Mouse (Mus musculus) kidney, adult 9 months (tissue): ENCODE measurements at regions not wholly inside any gene's neighbourhood (a gene's known extent, or its start where the extent isn't known, plus 50 kb on each side); places are given as distances from the start of the nearest gene placed in this dataset.

Experiments
- DNase-seq: peaks from one replicate; pipeline ENCODE4 v3.0.0; 2022

DNA sequence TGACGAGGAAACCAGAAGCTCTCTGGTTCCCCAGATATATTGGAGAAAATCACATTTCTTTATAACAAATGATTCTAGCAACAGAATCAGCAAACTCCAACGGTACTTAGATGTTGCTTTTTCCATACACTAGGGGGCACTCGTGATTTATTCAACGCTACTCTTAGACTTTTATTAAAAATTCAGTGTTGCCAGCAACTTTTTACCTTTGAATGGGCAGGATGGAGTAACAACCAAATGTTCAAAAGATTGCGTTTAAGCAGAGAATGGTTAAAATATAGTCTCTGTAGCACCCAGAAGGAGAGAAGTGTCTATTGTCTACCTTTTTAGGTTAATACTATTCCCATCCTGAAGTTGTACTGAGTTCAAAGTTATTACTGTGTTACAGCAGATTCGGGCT, 715.4 kb upstream of the Cblb start:
- peak; percentile 62 for DNase-seq

DNA sequence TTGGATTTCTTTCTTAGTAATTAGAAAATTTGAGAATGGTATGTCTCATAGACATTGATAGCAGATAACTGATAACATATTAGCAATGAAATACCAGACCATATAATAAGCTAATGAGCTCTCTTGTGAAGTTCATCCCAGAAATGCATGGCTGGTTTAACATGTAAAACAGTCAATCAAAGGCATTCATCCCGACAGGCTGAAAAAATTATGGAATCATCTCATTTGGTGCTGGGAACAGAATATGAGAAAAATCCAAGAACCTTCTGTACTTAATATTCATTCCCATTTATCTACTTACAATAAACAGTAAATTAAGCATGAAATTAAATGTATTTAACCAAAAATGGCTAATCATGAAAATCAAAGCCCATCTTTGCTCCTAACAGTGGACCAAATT, 698.8 kb upstream of the Cblb start:
- DNase-seq: no peak

DNA sequence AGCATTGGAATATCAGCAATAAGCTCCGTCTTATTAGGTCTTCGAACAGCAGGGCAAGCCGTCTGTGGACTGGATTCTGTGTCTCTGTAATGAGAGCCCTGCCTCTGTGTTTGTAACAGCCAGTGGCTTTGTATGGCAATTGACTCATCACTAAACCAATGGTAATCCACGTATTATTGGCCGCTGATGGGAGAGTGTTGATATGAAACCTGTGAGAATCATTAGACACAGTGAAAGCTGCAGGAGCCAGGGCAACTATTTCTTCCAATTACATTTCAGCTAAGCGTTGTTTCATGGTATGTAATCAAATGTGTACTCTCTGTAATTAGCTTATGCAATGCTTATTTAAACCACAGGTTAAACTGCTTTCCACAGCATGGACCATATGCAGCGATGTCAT, 696.1 kb upstream of the Cblb start:
- DNase-seq: no peak

DNA sequence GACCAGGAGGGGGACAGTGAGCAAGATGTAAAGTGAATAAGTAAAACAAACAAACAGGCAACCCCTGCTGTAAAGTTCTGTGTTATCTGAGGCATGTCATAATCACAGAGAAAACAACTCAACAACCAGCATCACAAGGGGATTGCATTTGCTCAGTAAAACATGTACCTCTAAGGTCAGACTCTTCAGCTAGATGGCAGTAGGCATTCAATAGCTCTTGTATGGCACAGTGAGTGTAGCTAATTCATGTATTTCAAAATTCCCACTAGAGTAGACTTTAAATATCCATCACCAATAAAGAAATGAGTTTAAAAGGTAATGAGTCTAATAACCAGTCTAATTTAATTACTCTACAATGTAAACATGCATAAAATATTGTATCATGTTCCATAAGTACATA, 683.9 kb upstream of the Cblb start:
- no peak for DNase-seq

DNA sequence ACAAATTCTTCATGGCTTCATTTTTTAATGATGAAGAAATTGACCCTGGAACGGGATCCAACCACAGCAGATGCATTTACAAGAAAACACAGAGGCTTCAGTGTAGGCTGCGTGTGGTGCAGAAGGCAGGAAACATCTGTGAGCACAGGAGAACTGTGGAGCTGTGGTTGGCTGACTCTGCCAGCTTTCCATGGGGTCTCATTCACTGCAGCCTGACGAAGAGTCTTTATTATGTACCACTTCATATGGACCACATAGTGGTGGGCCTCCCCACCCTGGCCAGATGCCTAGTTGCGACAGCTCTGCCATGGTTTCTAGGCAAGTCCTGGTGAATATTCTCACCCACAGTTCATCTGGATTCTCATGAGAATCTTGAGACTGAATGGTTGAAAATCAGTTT, 678.9 kb upstream of the Cblb start:
- no peak for DNase-seq

DNA sequence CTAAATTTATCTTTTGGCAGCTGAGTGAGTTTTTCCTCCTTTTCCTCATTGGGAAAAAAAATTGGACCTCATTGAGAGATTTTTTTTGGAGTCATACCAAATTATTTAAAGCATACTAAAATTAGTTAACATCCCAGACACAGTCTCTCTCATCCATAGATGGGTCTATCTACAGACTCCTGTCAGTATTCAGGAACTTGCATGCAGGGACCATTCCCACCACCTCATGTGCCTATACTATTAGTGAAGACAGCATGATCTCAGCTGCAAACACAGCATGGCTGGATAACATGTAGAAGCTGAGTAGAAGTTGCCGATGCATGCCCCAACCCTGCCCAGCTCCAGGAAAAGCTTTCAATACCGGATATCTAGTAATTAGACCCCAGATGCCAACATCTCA, 677.2 kb upstream of the Cblb start:
- DNase-seq: no peak

DNA sequence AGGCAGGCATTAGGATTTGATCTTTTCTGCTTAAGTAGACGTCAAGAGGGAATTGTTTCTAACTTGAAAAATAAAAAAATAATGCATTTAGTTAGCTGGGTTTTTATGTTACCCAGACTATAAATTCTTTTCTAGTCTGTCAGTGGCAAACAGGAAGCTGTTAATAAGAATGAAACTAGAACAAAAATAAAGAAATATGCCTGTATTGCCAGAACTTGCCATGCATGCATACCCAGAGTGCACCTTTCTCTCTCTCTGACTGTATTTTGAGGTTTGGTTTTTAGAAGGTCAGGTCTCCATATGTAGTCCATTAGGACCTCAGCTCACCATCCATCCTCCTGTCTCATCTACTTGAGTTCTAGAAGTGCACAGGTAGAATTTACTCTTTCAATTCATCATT, 661.0 kb upstream of the Cblb start:
- DNase-seq: no peak

DNA sequence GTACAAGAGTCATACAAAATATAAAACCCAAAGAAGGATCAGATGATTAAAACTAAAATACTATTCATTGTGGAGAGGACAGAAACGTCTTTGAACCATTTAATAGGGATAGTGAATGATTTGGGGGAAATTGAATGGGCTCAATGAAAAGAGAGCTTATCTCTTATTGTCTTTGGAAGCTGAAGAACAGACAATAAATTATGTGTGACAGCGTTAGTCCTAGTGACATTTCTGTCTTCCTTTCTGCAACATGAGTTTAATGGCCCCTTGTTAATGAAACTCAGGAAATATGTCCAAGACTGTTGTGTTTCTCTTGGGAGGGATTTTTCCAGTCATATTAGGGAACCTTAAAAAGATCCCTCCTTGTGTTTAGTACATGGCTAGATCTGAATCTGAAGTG, 644.6 kb upstream of the Cblb start:
- no peak for DNase-seq

DNA sequence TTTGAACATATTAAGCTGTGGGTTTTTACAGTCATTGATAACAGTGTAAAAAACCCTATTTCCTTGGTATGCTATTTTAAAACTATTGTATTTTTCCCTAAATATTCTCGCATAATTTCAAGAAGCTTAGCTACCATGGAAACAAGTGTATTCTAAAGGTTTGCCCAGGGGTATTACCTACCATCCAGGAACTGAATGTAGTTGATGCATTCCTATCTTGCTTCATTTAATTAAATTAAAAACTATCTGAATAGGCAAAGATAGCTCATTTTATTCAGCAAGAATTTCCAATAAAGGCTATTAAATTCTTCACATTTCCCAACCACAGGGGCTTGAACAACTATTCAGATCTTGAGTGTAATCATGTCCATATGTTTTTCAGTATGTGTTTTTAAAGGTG, 643.5 kb upstream of the Cblb start:
- DNase-seq: no peak

DNA sequence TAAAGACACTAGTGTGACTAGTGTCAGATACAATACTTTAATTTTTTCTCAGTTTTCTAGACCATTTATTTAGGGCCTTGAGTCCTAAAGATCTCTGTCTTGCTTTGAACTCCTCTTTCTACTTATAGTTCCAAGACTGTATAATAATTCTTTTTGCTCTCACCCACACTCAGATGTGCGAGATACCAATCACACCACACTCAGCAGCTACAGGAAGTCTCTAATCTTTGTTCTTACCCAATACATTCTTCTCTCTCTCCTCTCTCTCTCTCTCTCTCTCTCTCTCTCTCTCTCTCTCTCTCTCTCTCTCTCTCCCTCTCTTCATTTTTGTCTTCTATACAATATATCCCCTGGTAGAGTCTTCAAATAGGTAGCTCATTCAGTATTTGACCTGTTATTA, 637.2 kb upstream of the Cblb start:
- no peak for DNase-seq
